10 mouse cellular contexts compared by ENCODE assay signal in the genomic region with DNA sequence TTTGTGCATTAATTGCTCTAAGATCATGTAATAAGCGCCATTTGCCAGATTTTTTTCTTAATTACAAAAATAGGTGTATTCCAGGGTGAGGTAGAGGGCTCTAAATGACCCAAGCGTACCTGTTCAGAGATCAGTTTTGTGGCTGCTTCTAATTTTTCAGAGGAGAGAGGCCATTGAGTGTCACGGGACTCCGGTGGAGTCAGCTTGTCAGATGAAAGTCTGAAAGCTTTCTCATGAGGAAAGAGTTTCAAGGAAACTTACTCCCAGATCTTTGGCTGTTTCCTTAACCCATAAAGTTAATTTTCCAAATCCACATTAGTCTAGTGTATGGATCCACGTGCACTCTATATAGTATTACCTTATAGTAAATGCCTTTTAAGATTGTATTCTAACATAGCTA. TPM values are rescaled to one million over a fixed set of nuclear protein-coding genes. Genes with fewer than 3 reads are reported as not detected.
DNase-seq lines count a peak whose midpoint lies in the region; ATAC-seq and TF ChIP-seq lines count a peak whose summit lies in the region.
"Not testable (repeated sequence)": the region's sequence is repeated elsewhere in the genome, so short reads cannot be mapped to it uniquely, and the experiment has no call there.
"Had no signal": no experiment of that assay in that cellular context is flagged by ENCODE, and none has a peak within 500 bp of the region (broad histone marks: within the 10 kb centered on the region; RNA-seq: fewer than 3 reads in every experiment).

No protein-coding gene starts in this region.

- H3K9me3 ChIP-seq in forebrain, embryonic 11.5 days (ENCODE audit: control insufficient read depth, low read length), result not testable (repeated sequence)

- not testable (repeated sequence) for ATAC-seq in forebrain, embryonic 11.5 days (replicated peaks; ENCODE audit: low FRiP score)

- not testable (repeated sequence) for H3K27me3 ChIP-seq in forebrain, embryonic 11.5 days (ENCODE audit: control insufficient read depth, insufficient read depth, low read length); kidney, adult 2 months (replicated peaks; ENCODE audit: control insufficient read depth, insufficient read depth, low read length)

- not testable (repeated sequence) for H3K36me3 ChIP-seq in forebrain, embryonic 11.5 days (ENCODE audit: control insufficient read depth, insufficient read depth, low read length); kidney, adult 2 months (ENCODE audit: control insufficient read depth, insufficient read depth, low read length)

- not testable (repeated sequence) for H3K9ac ChIP-seq in forebrain, embryonic 11.5 days (ENCODE audit: low read length)

- not testable (repeated sequence) for H3K27ac ChIP-seq in forebrain, embryonic 11.5 days (ENCODE audit: low read depth, low read length); kidney, adult 2 months (ENCODE audit: insufficient read depth, low read depth, low read length)

- not testable (repeated sequence) for H3K4me1 ChIP-seq in forebrain, embryonic 11.5 days (replicated peaks; ENCODE audit: control insufficient read depth, insufficient read depth, low read length); kidney, adult 2 months (ENCODE audit: control insufficient read depth, insufficient read depth, low read length)

- 90% methylated on average over 5 of the region's 5 CpGs for WGBS in forebrain, embryonic 11.5 days
- WGBS in kidney, adult 2 months, result 63% methylated on average over 5 of the region's 5 CpGs

- H3K4me3 ChIP-seq in forebrain, embryonic 11.5 days (ENCODE audit: low read depth, low read length); kidney, adult 2 months (ENCODE audit: insufficient read depth, low read depth, low read length): not testable (repeated sequence)

- H3K4me2 ChIP-seq in forebrain, embryonic 11.5 days (ENCODE audit: low read depth, low read length, severe bottlenecking), result not testable (repeated sequence)

- TF ChIP-seq CTCF in kidney, adult 2 months (conservative IDR thresholded peaks at IDR 0.05; ENCODE audit: insufficient read depth, insufficient read length, low read depth, low read length), result not testable (repeated sequence)

- not testable (repeated sequence) for TF ChIP-seq POLR2A in kidney, adult 2 months (IDR thresholded peaks at IDR 0.05; ENCODE audit: low read depth, low read length)

- DNase-seq in forebrain, embryonic 11.5 days (ENCODE audit: low spot score), result peak; percentile 13
- DNase-seq in kidney, adult 2 months, result peak; percentile 57
- DNase-seq in kidney, adult 9 months, result peak; percentile 64
- peak; percentile 24 to 47 for DNase-seq in kidney, postnatal 25 days
- DNase-seq in kidney, postnatal 36 days, result peak; percentile 31 to 40

RNA-seq across cellular contexts. Expression of a gene that starts 5.8 kb away (rescaled TPM):
- polyA plus RNA-seq in forebrain, embryonic 11.5 days (2014; fragmentation: Nextera tagmentation; extraction: Ambion mirVana), result 1.5 and 1.8 TPM in 2 replicates
- polyA plus RNA-seq in kidney, adult 2 months (2012; rRNA removed), result 6.9 and 7.1 TPM in 2 replicates
- polyA plus RNA-seq: G1E had no signal

RNA-seq across cellular contexts. Expression of a gene that starts 19.5 kb away (rescaled TPM):
- 6.1 and 6.8 TPM in 2 replicates for polyA plus RNA-seq in forebrain, embryonic 11.5 days (2014; fragmentation: Nextera tagmentation; extraction: Ambion mirVana)
- polyA plus RNA-seq in kidney, adult 2 months (2012; rRNA removed), result 5.0 and 6.3 TPM in 2 replicates

RNA-seq across cellular contexts. Expression of a gene that starts 25.5 kb away (rescaled TPM):
- polyA plus RNA-seq in forebrain, embryonic 11.5 days (2014; fragmentation: Nextera tagmentation; extraction: Ambion mirVana), result not detected in 2 replicates
- 0.12 and 0.16 TPM in 2 replicates for polyA plus RNA-seq in kidney, adult 2 months (2012; rRNA removed)
- polyA plus RNA-seq: activated CD4-positive, CD25-positive, alpha-beta regulatory T cell, adult 4 months; C2C12; CD4-positive, CD25-positive, alpha-beta regulatory T cell, adult 4 months; G1E had no signal

RNA-seq across cellular contexts. Expression of a gene that starts 42.7 kb away (rescaled TPM):
- polyA plus RNA-seq in forebrain, embryonic 11.5 days (2014; fragmentation: Nextera tagmentation; extraction: Ambion mirVana), result 0.23 and 0.25 TPM in 2 replicates
- 30.7 and 37.0 TPM in 2 replicates for polyA plus RNA-seq in kidney, adult 2 months (2012; rRNA removed)
- polyA plus RNA-seq: activated CD4-positive, CD25-positive, alpha-beta regulatory T cell, adult 4 months; C2C12; CD4-positive, CD25-positive, alpha-beta regulatory T cell, adult 4 months had no signal

RNA-seq across cellular contexts. Expression of a gene that starts 53.6 kb away (rescaled TPM):
- polyA plus RNA-seq in forebrain, embryonic 11.5 days (2014; fragmentation: Nextera tagmentation; extraction: Ambion mirVana), result 1.9 and 2.8 TPM in 2 replicates
- polyA plus RNA-seq in kidney, adult 2 months (2012; rRNA removed), result 0.05 TPM in 1 of 2 replicates, not detected in the other
- polyA plus RNA-seq: activated CD4-positive, CD25-positive, alpha-beta regulatory T cell, adult 4 months; adrenal gland, adult 2 months; CD4-positive, CD25-positive, alpha-beta regulatory T cell, adult 4 months had no signal

Comparison
In these comparisons a context has a peak if more than half of its experiments do, and no peak if none do; other contexts are left out.
1. DNase-seq: peak in every context shown above with its lines; median percentile 64 in kidney, adult 9 months; 57 in kidney, adult 2 months; 36 in kidney, postnatal 25 days; 36 in kidney, postnatal 36 days; 13 in forebrain, embryonic 11.5 days.